Mouse (Mus musculus): ENCODE measurements around the gene Bhlhe23. TPM values are rescaled to one million over a fixed set of nuclear protein-coding genes. Genes with fewer than 3 reads are reported as not detected.

Bhlhe23 gene
- total and polyA plus RNA-seq, 3 experiments: not detected

- TF ChIP-seq SIN3A (IDR thresholded peaks at IDR 0.05; ENCODE audit: low read length) (no peak), ZMIZ1 (IDR thresholded peaks at IDR 0.05; ENCODE audit: low read depth, low read length) (0 out of 2 replicates have a peak, but pooled peaks have one; percentile 43), MEF2A (IDR thresholded peaks at IDR 0.05; ENCODE audit: extremely low read depth, insufficient replicate concordance, low read depth, low read length, poor library complexity, severe bottlenecking) (no peak), POLR2AphosphoS5 (IDR thresholded peaks at IDR 0.05; ENCODE audit: borderline replicate concordance, low read depth, low read length) (no peak), MXI1 (IDR thresholded peaks at IDR 0.05; ENCODE audit: low read depth, low read length) (peak; percentile 71; the same call in 1 of the 2 replicates), USF2 (IDR thresholded peaks at IDR 0.05; ENCODE audit: borderline replicate concordance in 1 of 2, insufficient read depth in 1 of 2, low read depth in 1 of 2, low read length in 2 of 2) (peak; percentile 61 to 87; a peak in 3 of 4 replicates), ZKSCAN1 (IDR thresholded peaks at IDR 0.05; ENCODE audit: low read depth, low read length) (no peak), GATA1 (IDR thresholded peaks at IDR 0.05; ENCODE audit: low read depth, low read length) (no peak), KAT2A (conservative IDR thresholded peaks at IDR 0.05; ENCODE audit: low read depth, low read length) (no peak), NELFE (IDR thresholded peaks at IDR 0.05; ENCODE audit: low read depth, low read length) (peak; percentile 37), ZC3H11A (IDR thresholded peaks at IDR 0.05; ENCODE audit: low read depth, low read length) (no peak), GABPA (IDR thresholded peaks at IDR 0.05; ENCODE audit: low read depth, low read length) (no peak), CHD2 (IDR thresholded peaks at IDR 0.05; ENCODE audit: low read length) (no peak), TAL1 (IDR thresholded peaks at IDR 0.05; ENCODE audit: low read length) (no peak), SMC3 (IDR thresholded peaks at IDR 0.05; ENCODE audit: low read depth, low read length) (no peak; the same call in 1 of the 2 replicates)
Measured at GRCm38 (mm10) chr2:180726658-180727442, 49.9 kb downstream of the Bhlhe23 start (continued).

DNA sequence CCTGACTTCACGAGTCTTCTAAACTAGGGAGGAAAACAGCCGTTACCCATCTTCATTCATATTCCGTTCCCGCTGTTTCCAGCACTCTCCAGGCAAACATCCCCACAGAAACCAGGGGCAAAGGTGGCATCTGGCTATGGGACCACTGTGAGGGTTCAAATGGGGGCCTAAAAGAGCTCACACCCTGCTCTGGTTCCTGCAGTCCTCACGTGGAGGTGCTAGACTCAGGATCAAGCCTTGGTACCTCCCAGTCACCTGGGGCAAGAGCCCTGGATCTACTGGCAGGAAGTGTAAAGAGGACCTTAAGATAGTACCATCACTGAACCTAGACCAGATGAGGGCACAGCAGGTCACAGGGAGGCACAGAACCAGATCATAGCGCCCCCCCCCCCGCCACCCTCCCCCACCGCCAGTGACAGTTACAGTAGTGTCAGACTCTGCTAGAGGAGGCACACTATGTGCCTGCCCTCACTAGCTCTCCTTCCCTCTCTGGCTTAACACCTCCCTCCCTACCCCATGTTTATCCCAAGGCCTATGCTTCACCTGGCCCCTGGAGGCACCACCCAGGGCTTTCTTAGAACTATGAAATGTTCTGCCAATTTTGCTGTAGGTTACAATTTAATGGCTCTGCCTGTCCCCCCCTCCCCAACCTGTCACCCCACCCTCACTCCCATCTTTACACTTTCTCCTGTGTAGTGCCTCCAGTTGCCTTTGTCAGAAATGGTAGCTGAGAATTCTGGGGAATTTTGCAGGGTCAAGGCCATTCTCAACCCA is 50.7 kb downstream of the Bhlhe23 start:
- H3K4me1 ChIP-seq (ENCODE audit: control insufficient read depth in 1 of 2, insufficient read depth in 2 of 2, low read length in 2 of 2): peaks cover 18 to 59% of the 10 kb centered on the region in 2 experiments
- DNase-seq (ENCODE audit: low read depth, low spot score): peak; percentile 42
- peak overlapping the region; percentile 75 for H3K9ac ChIP-seq (ENCODE audit: control insufficient read depth, low read depth, low read length, poor library complexity, severe bottlenecking)
- H3K4me3 ChIP-seq (ENCODE audit: control insufficient read depth in 1 of 2, insufficient read depth in 1 of 2, low read depth in 2 of 2, low read length in 2 of 2): peak overlapping the region; percentile 48 to 59
- TF ChIP-seq MAX (IDR thresholded peaks at IDR 0.05; ENCODE audit: low read length) (no peak), MXI1 (IDR thresholded peaks at IDR 0.05; ENCODE audit: low read depth, low read length) (peak; percentile 56; the same call in 1 of the 2 replicates), CTCF (IDR thresholded peaks at IDR 0.05 in 2 of 3, conservative IDR thresholded peaks at IDR 0.05 in 1 of 3; ENCODE audit: control insufficient read depth in 1 of 3, insufficient read depth in 1 of 3, low read depth in 2 of 3, low read length in 3 of 3, poor library complexity in 1 of 3, severe bottlenecking in 1 of 3) (no peak), USF1 (IDR thresholded peaks at IDR 0.05; ENCODE audit: low read depth, low read length) (no peak), ZMIZ1 (IDR thresholded peaks at IDR 0.05; ENCODE audit: low read depth, low read length) (0 out of 2 replicates have a peak, but pooled peaks have one; percentile 15), E2F4 (IDR thresholded peaks at IDR 0.05; ENCODE audit: borderline replicate concordance, low read depth, low read length) (no peak), TCF12 (IDR thresholded peaks at IDR 0.05; ENCODE audit: low read depth, low read length) (no peak), USF2 (IDR thresholded peaks at IDR 0.05; ENCODE audit: borderline replicate concordance in 1 of 2, insufficient read depth in 1 of 2, low read depth in 1 of 2, low read length in 2 of 2) (no peak), ELF1 (IDR thresholded peaks at IDR 0.05; ENCODE audit: low read depth, low read length) (no peak), POLR2A (IDR thresholded peaks at IDR 0.05; ENCODE audit: control insufficient read depth in 1 of 2, insufficient read depth in 1 of 2, low read depth in 1 of 2, low read length in 2 of 2, poor library complexity in 1 of 2) (no peak), ZKSCAN1 (IDR thresholded peaks at IDR 0.05; ENCODE audit: low read depth, low read length) (peak; percentile 82), JUND (IDR thresholded peaks at IDR 0.05; ENCODE audit: low read depth, low read length) (no peak), HCFC1 (IDR thresholded peaks at IDR 0.05; ENCODE audit: low read depth, low read length) (no peak), MAFK (IDR thresholded peaks at IDR 0.05; ENCODE audit: borderline replicate concordance, low read depth, low read length) (no peak), RAD21 (IDR thresholded peaks at IDR 0.05; ENCODE audit: low read depth, low read length) (no peak), SIN3A (IDR thresholded peaks at IDR 0.05; ENCODE audit: low read length) (no peak), MYC (IDR thresholded peaks at IDR 0.05; ENCODE audit: low read depth, low read length) (no peak), POLR2AphosphoS2 (IDR thresholded peaks at IDR 0.05; ENCODE audit: low read length) (no peak), GATA1 (IDR thresholded peaks at IDR 0.05; ENCODE audit: low read depth, low read length) (no peak), KAT2A (conservative IDR thresholded peaks at IDR 0.05; ENCODE audit: low read depth, low read length) (no peak), NELFE (IDR thresholded peaks at IDR 0.05; ENCODE audit: low read depth, low read length) (no peak), CHD1 (IDR thresholded peaks at IDR 0.05; ENCODE audit: low read depth, low read length) (no peak)
- peaks cover 2 to 50% of the 10 kb centered on the region in 2 experiments; a peak in 3 of 4 replicates for H3K36me3 ChIP-seq (ENCODE audit: control insufficient read depth in 1 of 2, insufficient read depth in 2 of 2, low read length in 2 of 2)
- no peaks in the 10 kb centered on the region for H3K27me3 ChIP-seq (ENCODE audit: control insufficient read depth in 1 of 2, insufficient read depth in 2 of 2, low read length in 2 of 2)
- H3K27ac ChIP-seq (ENCODE audit: control insufficient read depth, low read depth, low read length): peak overlapping the region; percentile 91
- peaks cover 4% of the 10 kb centered on the region; the same call in 1 of the 2 replicates for H3K79me2 ChIP-seq (ENCODE audit: control insufficient read depth, insufficient read depth, low read length, poor library complexity)
- H3K9me3 ChIP-seq (replicated peaks; ENCODE audit: insufficient read depth, low read length): no peaks in the 10 kb centered on the region

Data from MEL (cell line).